Mouse (Mus musculus) heart, embryonic 11.5 days (tissue): ENCODE measurements around the gene Gemin4. TPM values are rescaled to one million over a fixed set of nuclear protein-coding genes. Genes with fewer than 3 reads are reported as not detected.

Source experiments
- ATAC-seq: fragments of 200-750 bp; cut with Nextera tagmentation; replicated peaks from 2 replicates; pipeline ENCODE4 v1.8.0; 2017; ENCODE audit warnings: moderate library complexity; ENCODE audit not compliant: insufficient number of reproducible peaks, low FRiP score, low TSS enrichment
- H3K27ac ChIP-seq: fragments of 300-500 bp; sonication (generic); 2 replicates; pipeline ENCODE4 v1.5.1; 2014; ENCODE audit warnings: mild to moderate bottlenecking, low read depth, low read length
- H3K27me3 ChIP-seq: fragments of 300-500 bp; sonication (generic); 2 replicates; pipeline ENCODE4 v1.6.1; 2014; ENCODE audit warnings: mild to moderate bottlenecking, low read length, mixed read lengths; ENCODE audit not compliant: control insufficient read depth, insufficient read depth
- H3K36me3 ChIP-seq: fragments of 300-500 bp; sonication (generic); 2 replicates; pipeline ENCODE4 v1.6.1; 2014; ENCODE audit warnings: mild to moderate bottlenecking, low read length, moderate library complexity, mixed read lengths; ENCODE audit not compliant: control insufficient read depth, insufficient read depth
- H3K4me1 ChIP-seq: fragments of 300-500 bp; sonication (generic); 2 replicates; pipeline ENCODE4 v1.6.1; 2014; ENCODE audit warnings: low read length; ENCODE audit not compliant: control insufficient read depth, insufficient read depth
- H3K4me2 ChIP-seq: fragments of 300-500 bp; sonication (generic); 2 replicates; pipeline ENCODE4 v1.6.1; 2014; ENCODE audit warnings: mild to moderate bottlenecking, moderate library complexity
- H3K4me3 ChIP-seq: fragments of 300-500 bp; sonication (generic); 2 replicates; pipeline ENCODE4 v1.5.1; 2014; ENCODE audit warnings: low read depth, low read length
- H3K9ac ChIP-seq: fragments of 300-500 bp; sonication (generic); 2 replicates; pipeline ENCODE4 v1.6.1; 2014; ENCODE audit warnings: mild to moderate bottlenecking, low read depth, low read length, moderate library complexity
- H3K9me3 ChIP-seq: fragments of 300-500 bp; sonication (generic); replicated peaks from 2 replicates; pipeline ENCODE4 v1.6.1; 2016; ENCODE audit warnings: low read length; ENCODE audit not compliant: control insufficient read depth
- WGBS: fragments of 180-500 bp; shearing (Covaris S2); extraction: QIAGEN DNeasy Blood & Tissue Kit; methylation state at CpG from one replicate; pipeline ENCODE4 v1.1.7; 2014; ENCODE audit not compliant: insufficient replicate concordance; 5-methylcytosine and 5-hydroxymethylcytosine counted together
- polyA plus RNA-seq: library from polyadenylated mRNA; unstranded; fragments of >200 nt; fragmentation: Nextera tagmentation; extraction: Ambion mirVana; gene quantifications from 2 replicates; pipeline ENCODE4 v1.2.1, GENCODE M21; 2014

Gene Gemin4
- polyA plus RNA-seq, 1 experiment from 2014 or later = 25.8 TPM

GRCm38 (mm10) chr11:76179495-76180145, 37.8 kb downstream of the Gemin4 start, which contains the start of the genes Vps53 and Fam57a:
Vps53 (minus strand) TSS chr11:76179647.
Fam57a (plus strand) TSS chr11:76179671.
- WGBS = under 1% methylated on average over 37 of the region's 37 CpGs
- H3K4me2 ChIP-seq = peak within 1 kb of the TSS; percentile 94
- peak within 1 kb of the TSS; percentile 76 for H3K9ac ChIP-seq
- H3K27ac ChIP-seq = peak within 1 kb of the TSS; percentile 57; the same call in 1 of the 2 replicates
- H3K27me3 ChIP-seq = no peaks in the 10 kb centered on the region
- ATAC-seq = peak; percentile 83
- peak within 1 kb of the TSS; percentile 85 for H3K4me3 ChIP-seq
- H3K4me1 ChIP-seq = 0 out of 2 replicates have a peak, but pooled peaks cover 2% of the 10 kb centered on the region
- H3K36me3 ChIP-seq = no peaks in the 10 kb centered on the region
- no peaks in the 10 kb centered on the region for H3K9me3 ChIP-seq

- no peaks in the 10 kb centered on the region for H3K36me3 ChIP-seq
- no peaks in the 10 kb centered on the region for H3K27me3 ChIP-seq
- H3K4me3 ChIP-seq = peak overlapping the region; percentile 85
- H3K4me1 ChIP-seq = 0 out of 2 replicates have a peak, but pooled peaks cover 2% of the 10 kb centered on the region
- peak overlapping the region; percentile 94 for H3K4me2 ChIP-seq
- WGBS = 3% methylated on average over 28 of the region's 28 CpGs
- peak overlapping the region; percentile 57; the same call in 1 of the 2 replicates for H3K27ac ChIP-seq
- ATAC-seq = peak; percentile 69
- H3K9me3 ChIP-seq = no peaks in the 10 kb centered on the region
- peak overlapping the region; percentile 76 for H3K9ac ChIP-seq
Measured at GRCm38 (mm10) chr11:76178726-76179494, 38.6 kb downstream of the Gemin4 start.

GRCm38 (mm10) chr11:76170207-76170606, 47.3 kb downstream of the Gemin4 start:
- no peak for ATAC-seq
- Histone ChIP-seq H3K27ac (no peak overlapping the region), H3K4me2 (no peak overlapping the region), H3K9me3 (no peaks in the 10 kb centered on the region), H3K27me3 (no peaks in the 10 kb centered on the region), H3K36me3 (no peaks in the 10 kb centered on the region), H3K4me3 (no peak overlapping the region), H3K9ac (no peak overlapping the region), H3K4me1 (no peaks in the 10 kb centered on the region)
- WGBS = 68% methylated on average over 5 of the region's 5 CpGs

GRCm38 (mm10) chr11:76168976-76169375, 48.5 kb downstream of the Gemin4 start:
- H3K4me3 ChIP-seq = no peak overlapping the region
- no peaks in the 10 kb centered on the region for H3K9me3 ChIP-seq
- H3K4me1 ChIP-seq = no peaks in the 10 kb centered on the region
- H3K4me2 ChIP-seq = no peak overlapping the region
- H3K27ac ChIP-seq = no peak overlapping the region
- H3K9ac ChIP-seq = no peak overlapping the region
- H3K27me3 ChIP-seq = no peaks in the 10 kb centered on the region
- no peaks in the 10 kb centered on the region for H3K36me3 ChIP-seq
- WGBS = 84% methylated on average over 3 of the region's 3 CpGs
- ATAC-seq = no peak

- no peak for ATAC-seq
- Histone ChIP-seq H3K27ac (no peak overlapping the region), H3K27me3 (no peaks in the 10 kb centered on the region), H3K4me2 (no peak overlapping the region), H3K36me3 (peaks cover 3% of the 10 kb centered on the region; the same call in 1 of the 2 replicates), H3K4me1 (no peaks in the 10 kb centered on the region), H3K9ac (no peak overlapping the region), H3K9me3 (no peaks in the 10 kb centered on the region), H3K4me3 (no peak overlapping the region)
- 30% methylated on average over 5 of the region's 5 CpGs for WGBS
Measured at GRCm38 (mm10) chr11:76167079-76167765, 50.2 kb downstream of the Gemin4 start.

- H3K4me1 ChIP-seq = no peaks in the 10 kb centered on the region
- H3K9me3 ChIP-seq = no peaks in the 10 kb centered on the region
- no peak overlapping the region for H3K4me2 ChIP-seq
- H3K27me3 ChIP-seq = no peaks in the 10 kb centered on the region
- ATAC-seq = no peak
- H3K9ac ChIP-seq = no peak overlapping the region
- peaks cover 3% of the 10 kb centered on the region; the same call in 1 of the 2 replicates for H3K36me3 ChIP-seq
- 98% methylated on average over 4 of the region's 4 CpGs for WGBS
- H3K4me3 ChIP-seq = no peak overlapping the region
- H3K27ac ChIP-seq = no peak overlapping the region
Measured at GRCm38 (mm10) chr11:76166657-76167056, 50.8 kb downstream of the Gemin4 start.

Other genes with a start within 250 kb of the Gemin4 start
- not detected in 2 replicates for gene 1700016K19Rik, start 217.8 kb downstream of the Gemin4 start, polyA plus RNA-seq
- 8.3 and 9.0 TPM in 2 replicates for gene Rflnb, start 189.9 kb downstream of the Gemin4 start, polyA plus RNA-seq
- gene Vps53, start 38.0 kb downstream of the Gemin4 start, polyA plus RNA-seq = 33.0 and 33.7 TPM in 2 replicates
- 31.2 and 35.8 TPM in 2 replicates for gene Fam57a, start 38.0 kb downstream of the Gemin4 start, polyA plus RNA-seq
- gene Dbil5, start 56 bp downstream of the Gemin4 start, polyA plus RNA-seq = 0.99 and 1.3 TPM in 2 replicates
- gene Mrm3, start 26.1 kb upstream of the Gemin4 start, polyA plus RNA-seq = 21.1 and 21.6 TPM in 2 replicates
- gene Glod4, start 26.1 kb upstream of the Gemin4 start, polyA plus RNA-seq = 128 TPM in 2 replicates
- gene Nxn, start 181.5 kb upstream of the Gemin4 start, polyA plus RNA-seq = 21.6 and 24.8 TPM in 2 replicates
- 108 and 110 TPM in 2 replicates for gene Timm22, start 189.3 kb upstream of the Gemin4 start, polyA plus RNA-seq